Mouse (Mus musculus): ENCODE measurements around the gene Stap2. TPM values are rescaled to one million over a fixed set of nuclear protein-coding genes. Genes with fewer than 3 reads are reported as not detected.

Stap2 gene
- polyA plus RNA-seq, 1 experiment from 2014 or later: 18.3 TPM

DNA sequence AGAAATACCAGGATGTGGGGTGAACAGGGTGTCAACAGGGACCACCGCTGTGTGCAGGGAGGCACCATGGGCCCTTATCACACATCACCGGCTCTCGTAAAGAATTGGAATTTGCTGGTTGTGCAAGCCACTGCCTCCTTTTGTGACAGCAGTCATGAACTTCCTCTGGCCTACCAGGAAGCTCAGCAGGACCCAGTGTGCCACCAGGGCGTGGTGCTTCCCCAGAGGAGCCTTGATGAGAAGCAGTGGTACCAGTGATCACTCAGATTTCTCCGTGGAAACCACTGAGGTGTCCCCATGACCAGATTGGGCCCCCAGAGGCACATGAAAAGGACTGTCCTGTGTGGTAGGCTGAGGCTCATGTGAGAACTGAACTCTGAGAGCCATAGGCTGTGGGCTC is 18.0 kb upstream of the Stap2 start:
- H3K27ac ChIP-seq: no peak overlapping the region
- no peak overlapping the region for H3K9ac ChIP-seq
- no peaks in the 10 kb centered on the region for H3K27me3 ChIP-seq
- H3K4me2 ChIP-seq: no peak overlapping the region
- no peak for ATAC-seq (ENCODE audit: borderline replicate concordance, extremely low read depth, low FRiP score, low TSS enrichment)
- WGBS: 77% methylated on average over 5 of the region's 5 CpGs
- peaks cover 3% of the 10 kb centered on the region; the same call in 1 of the 2 replicates for H3K4me1 ChIP-seq
- H3K4me3 ChIP-seq: no peak overlapping the region
- H3K36me3 ChIP-seq: peaks cover 21% of the 10 kb centered on the region
- H3K9me3 ChIP-seq: no peaks in the 10 kb centered on the region

DNA sequence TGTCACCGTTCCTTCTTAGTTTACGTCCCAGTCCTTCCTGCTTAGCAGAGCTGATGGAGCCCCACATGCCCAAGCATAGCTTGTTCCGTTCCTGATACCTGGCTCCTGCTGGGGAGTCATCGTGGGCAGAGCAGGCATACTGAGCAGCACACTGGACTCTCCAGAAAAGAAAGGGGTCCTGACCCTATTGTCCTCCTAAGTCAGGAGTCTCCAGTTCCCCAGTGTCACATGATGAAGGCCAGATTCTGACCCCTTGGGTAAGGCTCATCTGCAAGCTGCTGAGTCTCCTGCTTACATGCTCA is 17.6 kb upstream of the Stap2 start:
- 89% methylated on average over 4 of the region's 4 CpGs for WGBS
- Histone ChIP-seq H3K27me3 (no peaks in the 10 kb centered on the region), H3K4me2 (no peak overlapping the region), H3K9me3 (no peaks in the 10 kb centered on the region), H3K4me1 (peaks cover 3% of the 10 kb centered on the region; the same call in 1 of the 2 replicates), H3K27ac (no peak overlapping the region), H3K36me3 (peaks cover 26% of the 10 kb centered on the region), H3K4me3 (no peak overlapping the region), H3K9ac (no peak overlapping the region)
- no peak for ATAC-seq (ENCODE audit: borderline replicate concordance, extremely low read depth, low FRiP score, low TSS enrichment)

DNA sequence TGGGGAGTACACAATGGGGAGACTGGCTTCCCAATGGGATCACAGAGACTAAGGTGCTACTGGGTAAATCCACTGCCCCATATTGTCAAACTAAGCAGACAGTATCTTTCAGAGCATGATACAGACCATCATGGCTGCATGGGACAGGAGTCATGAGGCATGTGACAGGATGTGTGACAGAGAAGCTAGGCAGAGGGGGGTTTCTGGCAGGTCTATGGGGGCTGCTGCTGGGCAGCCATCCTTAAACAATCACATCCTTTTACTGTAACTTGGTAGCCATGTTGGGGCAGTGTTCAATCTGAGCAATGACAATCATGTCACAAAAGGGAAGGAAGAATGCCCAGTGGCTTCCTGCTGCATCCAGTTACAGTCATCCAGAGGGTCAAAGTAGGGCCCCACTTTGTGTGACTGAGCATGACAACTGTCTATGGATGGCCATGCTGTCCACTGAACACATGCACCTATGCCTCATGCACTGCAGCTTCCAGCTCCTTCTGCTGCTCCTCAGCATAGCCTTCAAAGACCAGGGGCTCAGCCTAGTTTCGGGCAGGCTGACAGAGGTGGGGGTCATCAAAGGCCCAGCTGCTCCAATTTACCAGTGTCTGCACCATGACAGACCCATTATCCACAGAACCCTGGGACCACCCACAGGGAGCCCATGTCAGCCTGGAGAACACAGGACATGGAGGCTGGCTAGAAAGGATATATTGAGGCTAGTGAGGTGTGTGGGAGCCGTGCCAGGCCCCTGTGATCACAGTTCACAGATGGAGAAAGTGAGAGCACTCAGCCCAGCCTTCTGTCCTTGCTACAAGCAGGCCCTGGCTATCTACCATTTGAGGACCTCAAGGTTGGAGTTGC is 17.0 kb upstream of the Stap2 start:
- peaks cover 27% of the 10 kb centered on the region for H3K36me3 ChIP-seq
- ATAC-seq (ENCODE audit: borderline replicate concordance, extremely low read depth, low FRiP score, low TSS enrichment): no peak
- no peaks in the 10 kb centered on the region for H3K27me3 ChIP-seq
- 77% methylated on average over 2 of the region's 2 CpGs for WGBS
- no peak overlapping the region for H3K4me3 ChIP-seq
- no peak overlapping the region for H3K9ac ChIP-seq
- H3K27ac ChIP-seq: no peak overlapping the region
- H3K9me3 ChIP-seq: no peaks in the 10 kb centered on the region
- H3K4me1 ChIP-seq: peaks cover 3% of the 10 kb centered on the region; the same call in 1 of the 2 replicates
- H3K4me2 ChIP-seq: no peak overlapping the region

DNA sequence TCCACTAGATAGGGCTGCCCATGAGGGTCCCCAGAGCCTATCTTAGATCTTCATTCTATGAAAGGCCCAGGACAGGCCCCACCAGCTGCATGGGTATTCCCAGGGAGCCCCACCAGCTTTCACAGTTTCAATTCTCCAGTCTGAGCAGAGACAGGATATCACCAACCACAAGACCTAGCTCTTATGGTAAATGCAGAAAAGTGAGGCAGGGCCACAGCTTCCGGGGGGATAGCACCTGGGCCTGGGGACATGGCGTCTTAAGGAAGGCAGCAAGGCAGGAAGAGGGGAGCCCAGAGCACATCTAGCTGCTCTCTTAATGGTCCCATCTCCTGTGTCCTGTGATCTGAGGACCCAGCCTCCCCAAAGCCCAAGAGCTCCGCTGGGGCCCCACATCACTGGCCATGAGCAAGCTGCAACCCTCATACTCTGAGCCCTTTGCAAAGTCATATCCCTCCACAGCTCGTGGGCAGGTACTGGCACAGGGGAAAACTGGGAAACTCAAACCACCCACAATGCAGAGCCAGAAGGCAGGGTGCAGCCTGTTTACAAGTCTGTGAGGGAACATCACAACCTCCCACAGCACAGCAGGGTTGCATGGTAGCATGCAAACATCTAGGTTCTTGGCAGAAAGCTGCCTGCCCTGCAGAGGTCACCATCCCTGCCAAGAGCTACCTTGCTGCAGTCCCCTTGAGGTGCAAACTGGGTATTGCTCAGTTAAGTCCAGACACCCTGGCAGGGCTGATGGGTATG is 16.0 kb upstream of the Stap2 start:
- no peak overlapping the region for H3K4me2 ChIP-seq
- H3K27me3 ChIP-seq: no peaks in the 10 kb centered on the region
- 79% methylated on average over 4 of the region's 4 CpGs for WGBS
- H3K36me3 ChIP-seq: peaks cover 33% of the 10 kb centered on the region
- ATAC-seq (ENCODE audit: borderline replicate concordance, extremely low read depth, low FRiP score, low TSS enrichment): no peak
- H3K9ac ChIP-seq: no peak overlapping the region
- H3K27ac ChIP-seq: no peak overlapping the region
- no peak overlapping the region for H3K4me3 ChIP-seq
- no peaks in the 10 kb centered on the region; the same call in 1 of the 2 replicates for H3K4me1 ChIP-seq
- H3K9me3 ChIP-seq: no peaks in the 10 kb centered on the region

DNA sequence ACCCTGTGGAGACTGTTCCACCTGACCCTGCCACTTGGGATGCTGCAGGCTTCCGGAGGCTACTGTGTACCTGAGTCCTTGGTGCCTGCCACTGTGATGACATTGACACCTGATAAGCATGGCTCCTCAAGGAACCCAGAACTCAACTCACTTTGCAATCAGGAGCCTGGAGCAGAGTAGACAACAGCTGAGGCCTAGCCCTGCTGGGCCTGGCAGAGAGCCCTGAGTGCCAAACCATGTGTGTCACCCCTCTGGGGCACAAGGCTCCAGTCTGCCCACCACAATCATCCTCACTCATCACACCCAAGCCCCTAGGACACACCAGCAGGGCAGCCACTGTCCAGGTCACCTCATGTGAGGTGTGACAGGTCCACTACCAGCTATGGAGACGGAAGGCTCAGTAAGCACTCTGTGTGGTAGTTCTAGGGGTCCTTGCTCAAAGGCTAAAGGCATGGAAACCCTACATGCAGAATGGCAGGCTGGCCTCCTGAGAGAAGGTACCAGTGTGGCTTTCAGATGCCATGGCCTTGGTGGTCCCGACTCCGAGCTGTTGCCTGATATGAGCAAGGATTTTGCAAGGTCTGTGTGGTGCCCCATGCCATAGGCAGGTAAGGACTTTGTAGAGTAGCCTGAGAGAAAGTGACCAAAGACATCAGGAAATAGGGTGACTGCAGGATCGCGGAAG is 15.2 kb upstream of the Stap2 start:
- H3K27me3 ChIP-seq: no peaks in the 10 kb centered on the region
- no peaks in the 10 kb centered on the region for H3K9me3 ChIP-seq
- no peak overlapping the region for H3K4me3 ChIP-seq
- H3K9ac ChIP-seq: no peak overlapping the region
- 80% methylated on average over 6 of the region's 6 CpGs for WGBS
- peaks cover 41% of the 10 kb centered on the region for H3K36me3 ChIP-seq
- H3K4me1 ChIP-seq: no peaks in the 10 kb centered on the region; the same call in 1 of the 2 replicates
- H3K27ac ChIP-seq: no peak overlapping the region
- H3K4me2 ChIP-seq: no peak overlapping the region
- no peak for ATAC-seq (ENCODE audit: borderline replicate concordance, extremely low read depth, low FRiP score, low TSS enrichment)

DNA sequence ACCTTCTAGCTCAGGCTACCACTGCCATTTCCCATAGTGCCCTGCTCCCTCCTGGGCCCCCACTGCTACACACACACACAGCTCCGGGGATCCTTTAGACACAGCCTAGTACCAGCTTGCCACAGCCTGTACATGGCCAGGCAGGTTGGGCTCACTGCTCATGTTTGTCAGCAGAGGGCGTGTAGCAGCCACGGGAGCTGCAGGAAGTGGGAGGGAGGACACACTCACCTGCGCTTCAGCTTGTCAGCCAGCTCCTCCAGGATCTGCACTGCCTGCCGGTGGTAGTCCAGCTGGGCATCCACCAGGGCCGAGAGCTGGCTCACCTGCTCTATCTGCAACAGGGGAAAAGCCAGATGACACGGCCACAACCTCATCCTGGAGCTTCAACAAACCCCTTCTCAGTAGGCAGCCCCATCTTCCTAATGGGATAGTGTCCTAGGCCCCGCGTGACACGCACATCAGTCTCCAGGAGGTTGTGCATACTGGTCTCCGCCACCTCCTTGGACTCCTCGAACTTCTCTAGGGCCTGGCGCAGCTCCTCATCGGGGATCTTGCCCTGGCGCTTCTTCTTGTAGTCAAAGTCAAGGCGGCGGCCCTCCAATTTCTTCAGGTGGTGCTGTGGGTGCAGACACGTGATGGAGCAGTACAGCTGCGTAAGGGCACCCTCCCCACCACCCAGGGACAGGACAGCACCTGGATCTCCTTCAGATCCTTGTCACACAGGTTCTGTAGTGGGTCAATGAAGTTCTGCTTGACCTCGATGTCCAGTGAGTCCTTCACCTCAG is 13.2 kb upstream of the Stap2 start:
- H3K36me3 ChIP-seq: peaks cover 55% of the 10 kb centered on the region
- no peaks in the 10 kb centered on the region for H3K9me3 ChIP-seq
- H3K27ac ChIP-seq: no peak overlapping the region
- no peak overlapping the region for H3K4me3 ChIP-seq
- no peaks in the 10 kb centered on the region for H3K27me3 ChIP-seq
- H3K4me1 ChIP-seq: no peaks in the 10 kb centered on the region; the same call in 1 of the 2 replicates
- no peak; the same call in 1 of the 2 replicates for ATAC-seq (ENCODE audit: borderline replicate concordance, extremely low read depth, low FRiP score, low TSS enrichment)
- 67% methylated on average over 20 of the region's 20 CpGs for WGBS
- no peak overlapping the region for H3K4me2 ChIP-seq
- no peak overlapping the region for H3K9ac ChIP-seq

DNA sequence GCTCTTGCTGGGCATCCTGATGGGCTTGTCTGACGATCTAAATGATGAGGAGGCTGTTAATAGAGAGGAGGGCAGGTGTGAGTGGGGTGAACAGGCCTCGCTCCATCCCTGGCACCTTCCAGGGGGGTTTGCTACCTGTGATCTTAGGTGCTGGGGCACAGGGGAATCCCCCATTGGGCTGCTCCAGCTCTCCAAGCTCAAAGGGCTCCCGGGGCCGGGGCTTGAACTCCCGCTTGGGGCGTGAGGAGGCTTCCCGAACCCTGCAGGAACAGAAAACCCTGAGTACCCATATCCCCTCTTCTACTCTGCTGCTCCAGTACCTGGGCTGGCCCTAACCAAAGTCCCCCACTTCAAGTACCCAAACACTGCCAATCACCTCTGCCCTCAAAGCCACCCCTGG is 12.5 kb upstream of the Stap2 start:
- H3K4me3 ChIP-seq: no peak overlapping the region
- 75% methylated on average over 7 of the region's 7 CpGs for WGBS
- no peaks in the 10 kb centered on the region for H3K27me3 ChIP-seq
- no peak overlapping the region for H3K27ac ChIP-seq
- H3K36me3 ChIP-seq: peaks cover 61% of the 10 kb centered on the region
- no peak overlapping the region for H3K9ac ChIP-seq
- no peaks in the 10 kb centered on the region for H3K9me3 ChIP-seq
- no peak overlapping the region for H3K4me2 ChIP-seq
- no peaks in the 10 kb centered on the region; the same call in 1 of the 2 replicates for H3K4me1 ChIP-seq
- ATAC-seq (ENCODE audit: borderline replicate concordance, extremely low read depth, low FRiP score, low TSS enrichment): no peak

DNA sequence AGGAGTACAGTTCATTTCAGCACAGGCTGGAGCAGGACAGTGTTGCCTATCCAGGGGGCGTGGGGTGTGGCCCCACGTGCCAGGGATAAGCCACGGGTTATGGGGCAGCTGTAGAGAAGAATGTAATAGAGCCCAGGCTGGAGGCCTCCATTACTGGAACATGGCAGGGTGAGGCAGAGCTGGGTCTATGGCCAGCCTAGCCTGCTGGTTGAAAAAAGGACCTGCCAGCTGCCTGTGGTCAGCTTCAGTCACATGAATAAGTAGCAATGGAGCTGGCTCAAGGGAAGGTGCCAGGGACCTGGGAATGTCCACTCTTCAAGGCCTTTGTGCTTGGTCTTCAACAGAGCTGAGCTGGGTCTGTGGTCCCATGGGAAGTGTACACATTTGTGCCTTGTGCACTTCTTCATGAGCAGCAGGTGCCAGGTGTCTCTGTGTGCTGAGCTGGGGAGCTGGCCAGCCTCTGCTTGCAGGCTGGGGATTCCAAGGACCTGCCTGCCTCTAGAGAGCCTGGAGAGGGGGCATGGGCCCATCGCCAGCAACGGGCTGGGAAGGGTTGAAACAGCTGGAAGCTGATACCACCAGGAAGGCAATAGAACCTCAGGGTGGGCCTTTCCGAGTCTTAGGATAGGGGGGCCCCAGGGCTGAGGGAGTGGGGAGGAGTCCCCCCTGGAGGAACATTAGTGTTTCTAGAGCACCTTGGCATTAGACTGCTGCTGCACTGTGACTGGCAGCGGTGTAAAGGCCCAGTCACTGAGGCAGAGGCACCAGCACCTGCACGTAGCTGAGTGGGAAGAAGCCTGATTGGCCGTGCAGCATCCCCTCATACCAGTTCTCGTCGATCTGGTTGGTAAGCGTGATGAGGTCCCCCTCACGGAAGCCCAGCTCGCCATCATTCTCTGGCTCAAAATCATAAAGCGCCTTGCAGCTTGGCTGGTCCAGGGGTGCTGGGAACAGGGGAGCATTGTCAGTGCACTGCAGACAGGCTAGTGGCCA is 11.7 kb upstream of the Stap2 start:
- no peak for ATAC-seq (ENCODE audit: borderline replicate concordance, extremely low read depth, low FRiP score, low TSS enrichment)
- Histone ChIP-seq H3K9me3 (no peaks in the 10 kb centered on the region), H3K4me1 (no peaks in the 10 kb centered on the region), H3K27ac (no peak overlapping the region), H3K4me2 (no peak overlapping the region), H3K27me3 (no peaks in the 10 kb centered on the region), H3K9ac (no peak overlapping the region), H3K36me3 (peaks cover 65% of the 10 kb centered on the region), H3K4me3 (no peak overlapping the region)
- 76% methylated on average over 15 of the region's 15 CpGs for WGBS

DNA sequence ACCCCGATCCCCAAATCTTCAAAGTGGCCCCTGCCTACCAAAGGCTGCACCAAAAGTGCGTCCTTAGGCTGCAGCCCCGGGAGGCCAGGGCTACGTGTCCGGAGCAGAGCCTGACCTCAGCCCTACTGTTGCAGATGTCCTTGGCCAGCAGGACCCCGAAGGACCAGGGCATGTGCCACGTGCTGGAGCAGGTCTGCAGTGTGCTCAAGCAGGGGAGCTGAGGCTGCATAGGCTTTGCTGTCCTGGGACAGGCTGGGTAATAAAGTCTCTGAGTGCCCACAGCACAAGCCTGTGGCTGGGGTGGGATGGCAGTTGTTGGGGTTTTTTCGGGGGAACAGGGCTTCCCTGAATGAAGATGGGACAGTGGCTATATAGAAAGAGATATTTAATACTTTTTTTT is 11.0 kb upstream of the Stap2 start:
- Histone ChIP-seq H3K4me2 (no peak overlapping the region), H3K9me3 (no peaks in the 10 kb centered on the region), H3K4me3 (no peak overlapping the region), H3K9ac (no peak overlapping the region), H3K27me3 (no peaks in the 10 kb centered on the region), H3K36me3 (peaks cover 72% of the 10 kb centered on the region), H3K4me1 (no peaks in the 10 kb centered on the region), H3K27ac (no peak overlapping the region)
- WGBS: 84% methylated on average over 8 of the region's 8 CpGs
- ATAC-seq (ENCODE audit: borderline replicate concordance, extremely low read depth, low FRiP score, low TSS enrichment): no peak

DNA sequence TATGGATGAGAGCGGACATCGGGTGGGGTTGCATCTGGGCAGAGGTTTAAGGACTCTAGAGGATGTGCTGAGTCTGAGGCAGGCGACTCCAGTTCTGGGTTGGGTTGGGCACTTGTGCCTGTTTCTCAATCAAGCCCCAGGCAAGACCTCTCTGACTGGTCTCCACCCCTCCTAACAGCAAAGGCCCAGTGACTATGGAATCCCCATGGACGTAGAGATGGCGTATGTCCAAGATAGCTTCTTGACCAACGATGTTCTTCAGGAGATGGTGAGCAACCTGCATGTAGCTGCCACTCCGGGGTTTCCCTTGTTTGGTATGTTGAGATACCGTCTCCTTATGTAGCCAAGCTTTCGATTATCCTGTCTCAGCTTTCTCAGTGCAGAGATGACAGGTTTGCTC is 9.9 kb upstream of the Stap2 start:
- no peak overlapping the region for H3K4me3 ChIP-seq
- H3K27me3 ChIP-seq: no peaks in the 10 kb centered on the region
- H3K9me3 ChIP-seq: no peaks in the 10 kb centered on the region
- WGBS: 88% methylated on average over 9 of the region's 9 CpGs
- H3K36me3 ChIP-seq: peaks cover 74% of the 10 kb centered on the region
- H3K4me1 ChIP-seq: peaks cover 7% of the 10 kb centered on the region
- no peak overlapping the region for H3K4me2 ChIP-seq
- H3K9ac ChIP-seq: no peak overlapping the region
- no peak overlapping the region for H3K27ac ChIP-seq
- no peak for ATAC-seq (ENCODE audit: borderline replicate concordance, extremely low read depth, low FRiP score, low TSS enrichment)
